Mouse (Mus musculus) neutrophil, adult 5-6 weeks (primary cell): ENCODE results near the gene Pfdn5. TPM values are rescaled to one million over a fixed set of nuclear protein-coding genes. Genes with fewer than 3 reads are reported as not detected.
"Not testable (repeated sequence)": the region's sequence is repeated elsewhere in the genome, so short reads cannot be mapped to it uniquely, and the experiment has no call there.

Source experiments
- ATAC-seq: fragments of 151-379, 151-347 bp; 2 replicates; pipeline ENCODE4 v1.8.0; 2017; ENCODE audit warnings: mild to moderate bottlenecking, moderate TSS enrichment; ENCODE audit not compliant: insufficient number of reproducible peaks, poor library complexity, low FRiP score, severe bottlenecking; ENCODE audit errors: extremely low read depth
- total RNA-seq: library from RNA; stranded (forward); fragments of 200-1000 nt; gene quantifications from 2 replicates; pipeline ENCODE4 v1.2.3, GENCODE M21; 2017

The Pfdn5 gene
- total RNA-seq, 1 experiment from 2014 or later = 562 TPM

- no peak for ATAC-seq
These were observed 1.1 kb upstream of the Pfdn5 start for GRCm38 (mm10) chr15:102324654-102325473.

- ATAC-seq = no peak
These were observed 976 bp downstream of the Pfdn5 start for GRCm38 (mm10) chr15:102326892-102327291.

DNA sequence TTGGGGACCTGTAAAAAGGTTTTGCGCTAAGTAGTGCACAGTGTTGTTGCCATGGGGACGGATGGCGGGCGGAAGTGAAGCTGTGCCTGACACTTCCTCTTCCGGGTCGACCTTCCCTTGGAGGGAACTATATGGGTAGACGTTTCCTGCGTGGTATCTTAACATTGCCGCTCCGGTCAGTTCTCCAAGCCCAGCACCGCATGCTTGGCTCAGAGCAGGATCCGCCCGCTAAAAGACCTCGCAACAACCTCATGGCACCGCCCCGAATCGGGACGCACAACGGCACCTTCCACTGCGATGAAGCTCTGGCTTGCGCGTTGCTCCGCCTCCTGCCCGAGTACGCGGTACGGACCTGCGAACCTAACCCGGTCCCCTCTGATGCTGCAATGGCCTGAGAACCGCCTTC, 5.7 kb downstream of the Pfdn5 start, which contains the start of gene Myg1:
TSS of gene Myg1 (plus strand) at position 100 of the 406 bp plus-strand sequence.
- peak; percentile 92 for ATAC-seq

DNA sequence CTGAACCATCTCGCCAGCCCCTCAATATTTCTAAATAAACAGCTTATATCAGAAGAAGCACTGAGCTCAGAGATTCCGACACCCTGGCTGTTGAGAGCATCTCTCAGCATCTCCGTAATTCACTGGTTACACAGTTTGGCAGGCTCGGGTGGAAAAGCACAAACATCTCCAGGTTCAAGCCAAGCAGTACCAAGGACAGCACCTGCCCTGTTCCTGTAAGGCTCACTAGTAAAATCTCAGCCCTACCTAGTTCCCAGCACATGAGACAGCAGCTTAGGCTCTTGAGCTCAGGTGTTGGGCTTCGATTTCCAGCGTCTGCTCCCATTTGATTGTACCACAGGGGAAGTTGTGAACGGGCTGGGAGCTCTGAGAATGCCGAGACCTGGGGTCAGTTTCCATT, 9.3 kb downstream of the Pfdn5 start:
- ATAC-seq = no peak

DNA sequence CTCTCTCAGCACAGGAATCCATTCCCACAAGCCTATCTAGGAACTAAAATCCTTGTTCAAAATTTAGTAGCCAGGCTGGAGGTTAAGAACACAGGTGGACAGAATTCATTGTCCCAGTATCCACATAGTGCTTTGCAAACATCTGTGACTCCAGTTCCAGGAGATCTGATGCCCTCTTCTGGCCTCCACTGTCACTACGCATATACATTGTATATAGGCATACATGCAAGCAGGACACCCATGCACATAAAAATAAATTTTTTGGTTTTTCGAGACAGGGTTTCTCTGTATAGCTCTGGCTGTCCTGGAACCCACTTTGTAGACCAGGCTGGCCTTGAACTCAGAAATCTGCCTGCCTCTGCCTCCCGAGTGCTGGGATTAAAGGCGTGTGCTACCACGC, 10.0 kb downstream of the Pfdn5 start:
- not testable (repeated sequence) for ATAC-seq

GRCm38 (mm10) chr15:102336946-102337345, 11.0 kb downstream of the Pfdn5 start:
- ATAC-seq = no peak

- ATAC-seq = no peak
These were observed 13.7 kb downstream of the Pfdn5 start for GRCm38 (mm10) chr15:102339612-102340011.

DNA sequence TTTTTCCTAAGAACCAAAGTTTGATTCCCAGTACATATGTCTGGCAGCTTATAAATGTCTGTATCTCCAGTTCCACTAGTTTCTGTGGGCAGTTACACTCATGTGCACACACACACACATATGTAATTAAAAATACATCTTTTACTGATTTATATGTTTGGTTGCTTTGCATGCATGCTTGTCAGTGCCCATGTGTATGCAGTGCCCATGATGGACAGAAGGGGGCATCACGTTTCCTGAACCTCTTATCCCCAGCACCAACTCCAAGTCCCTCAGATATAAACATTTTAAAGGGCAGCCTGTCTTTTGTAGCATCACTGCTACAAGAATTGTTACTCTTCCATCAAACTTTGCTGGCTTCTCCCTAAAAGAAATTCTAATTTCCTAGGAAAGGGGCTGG, 15.7 kb downstream of the Pfdn5 start:
- peak; percentile 66; the same call in 1 of the 2 replicates for ATAC-seq

- ATAC-seq = no peak
These were observed 18.6 kb downstream of the Pfdn5 start for GRCm38 (mm10) chr15:102344490-102344889.

DNA sequence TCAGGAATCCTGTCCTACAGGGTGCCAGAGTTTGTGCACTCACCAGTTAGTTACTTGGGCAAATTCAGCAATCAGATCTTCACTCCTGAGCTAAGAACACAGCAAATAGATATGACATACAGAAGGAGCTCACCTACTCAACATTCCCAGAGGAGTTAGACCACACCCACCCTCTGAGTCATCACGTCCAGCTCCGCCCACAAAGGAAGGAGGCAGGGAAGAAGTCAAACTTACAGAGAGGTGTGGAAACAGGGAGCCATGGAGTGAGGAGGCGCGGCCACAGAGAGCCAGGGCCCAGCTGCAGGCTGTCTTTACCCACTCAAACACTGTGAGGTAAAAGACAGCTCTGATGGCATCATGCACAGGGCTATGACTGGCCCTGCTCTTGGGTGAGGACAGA, 20.5 kb downstream of the Pfdn5 start:
- no peak for ATAC-seq

DNA sequence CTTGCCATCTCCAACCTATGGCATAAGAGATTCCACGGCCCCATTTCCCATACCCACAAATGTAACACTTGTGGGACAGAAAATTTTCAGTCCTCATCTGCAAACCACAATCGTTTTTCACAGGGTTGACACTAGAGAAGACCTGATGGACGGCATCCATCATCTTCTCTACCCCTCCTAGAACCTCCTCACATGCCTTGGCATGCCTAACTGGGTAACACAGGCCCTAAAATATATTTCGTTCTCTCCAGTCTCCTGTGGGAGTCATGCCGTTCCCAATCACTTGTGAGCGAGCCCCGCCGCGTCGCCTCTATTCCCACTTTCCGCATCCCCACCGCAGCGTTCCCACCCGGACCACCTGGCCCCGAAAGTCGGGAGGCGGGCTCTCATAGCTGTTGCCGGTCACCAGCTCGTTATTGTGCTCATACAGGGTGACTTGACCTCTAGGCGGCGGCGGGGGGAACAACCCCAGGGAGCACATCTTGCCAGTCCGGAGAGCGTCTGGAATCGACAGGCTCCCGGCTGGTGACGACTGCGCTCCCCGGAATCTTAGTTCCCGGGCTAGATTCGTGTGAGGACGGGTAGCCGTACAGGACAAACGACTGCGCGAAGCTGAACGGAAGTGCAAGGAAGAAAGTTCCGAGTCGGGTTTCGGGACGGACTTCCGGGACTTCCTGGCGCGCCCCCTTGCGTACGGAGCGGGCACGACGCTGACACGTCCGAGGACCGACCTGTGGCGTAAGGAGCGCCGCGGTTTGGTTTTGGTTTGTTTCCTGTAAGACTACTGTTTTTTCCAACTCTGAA, 24.4 kb downstream of the Pfdn5 start, which contains the start of gene Aaas:
TSS of gene Aaas (minus strand) at position 634 of the 804 bp plus-strand sequence.
- peak; percentile 94 for ATAC-seq

- ATAC-seq = no peak
These were observed 25.0 kb downstream of the Pfdn5 start for GRCm38 (mm10) chr15:102350942-102351291.

DNA sequence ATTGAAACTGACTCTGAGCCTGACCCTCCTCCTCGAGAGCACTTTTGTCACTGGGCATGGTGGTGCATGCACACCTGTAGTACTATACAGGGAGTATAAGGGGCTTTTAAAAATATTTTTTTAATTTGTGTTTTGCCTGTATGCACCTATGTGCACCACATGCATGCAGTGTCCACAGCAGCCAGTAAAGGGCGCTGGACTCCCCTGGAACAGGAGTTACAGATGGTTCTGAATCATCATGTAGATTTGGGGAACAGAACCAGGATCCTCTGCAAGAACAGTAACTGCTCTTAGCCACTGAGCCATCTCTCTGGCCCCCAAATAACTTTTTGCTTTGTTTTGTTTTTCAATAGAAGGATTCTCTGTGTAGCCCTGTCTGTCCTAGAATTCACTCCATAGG, 26.3 kb downstream of the Pfdn5 start:
- no peak for ATAC-seq

DNA sequence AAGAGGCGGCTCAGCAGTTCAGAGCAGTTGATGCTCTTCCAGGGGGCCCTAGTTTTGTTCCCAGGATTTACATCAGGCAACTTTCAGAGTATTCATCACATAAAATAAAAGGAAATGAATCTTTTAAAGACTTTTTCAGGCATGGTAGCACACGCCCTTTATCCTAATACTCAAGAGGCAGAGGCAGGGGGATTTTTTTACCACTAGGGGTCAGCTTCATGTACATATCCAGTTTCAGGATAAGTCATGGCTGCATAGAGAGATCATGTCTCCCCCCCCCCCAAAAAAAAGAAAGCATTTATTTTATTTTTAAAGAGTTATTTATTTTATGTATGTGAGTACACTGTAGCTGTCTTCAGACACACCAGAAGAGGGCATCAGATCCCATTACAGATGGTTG, 28.1 kb downstream of the Pfdn5 start:
- ATAC-seq = no peak

DNA sequence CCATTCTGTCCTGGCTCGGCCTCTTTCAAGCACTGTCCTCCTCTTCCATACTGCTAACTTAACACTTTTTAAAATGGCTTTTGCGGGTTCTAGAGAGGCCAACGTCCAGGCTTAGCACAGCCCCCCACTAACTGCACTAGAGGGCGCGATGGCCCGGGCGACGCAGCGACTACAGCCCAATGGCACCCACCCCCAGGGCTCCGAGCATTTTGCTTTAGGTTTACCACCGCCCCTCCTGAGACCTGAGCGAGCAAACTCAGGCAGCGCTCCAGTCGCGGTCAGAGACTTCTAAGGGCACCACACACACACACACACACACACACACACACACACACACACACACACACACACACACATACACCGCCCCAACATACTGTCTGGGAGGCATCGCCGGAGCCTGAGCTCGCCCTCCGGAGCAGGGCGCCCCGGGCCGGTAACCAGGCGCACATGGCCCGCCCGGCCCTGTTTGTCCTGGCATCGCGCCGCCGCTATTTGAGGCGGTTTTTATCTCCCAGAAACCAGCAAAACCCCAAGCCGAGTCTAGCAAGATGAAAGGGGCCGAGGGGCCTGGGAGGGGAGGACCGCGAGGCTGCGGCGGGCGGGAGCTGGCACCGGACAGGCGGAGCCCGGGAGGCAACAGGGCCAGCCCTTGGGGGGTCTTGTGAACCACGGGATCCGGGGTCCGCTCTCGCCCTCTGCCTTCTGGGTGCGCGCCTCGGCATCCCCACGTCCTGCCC, 29.4 kb downstream of the Pfdn5 start:
- ATAC-seq = no peak

DNA sequence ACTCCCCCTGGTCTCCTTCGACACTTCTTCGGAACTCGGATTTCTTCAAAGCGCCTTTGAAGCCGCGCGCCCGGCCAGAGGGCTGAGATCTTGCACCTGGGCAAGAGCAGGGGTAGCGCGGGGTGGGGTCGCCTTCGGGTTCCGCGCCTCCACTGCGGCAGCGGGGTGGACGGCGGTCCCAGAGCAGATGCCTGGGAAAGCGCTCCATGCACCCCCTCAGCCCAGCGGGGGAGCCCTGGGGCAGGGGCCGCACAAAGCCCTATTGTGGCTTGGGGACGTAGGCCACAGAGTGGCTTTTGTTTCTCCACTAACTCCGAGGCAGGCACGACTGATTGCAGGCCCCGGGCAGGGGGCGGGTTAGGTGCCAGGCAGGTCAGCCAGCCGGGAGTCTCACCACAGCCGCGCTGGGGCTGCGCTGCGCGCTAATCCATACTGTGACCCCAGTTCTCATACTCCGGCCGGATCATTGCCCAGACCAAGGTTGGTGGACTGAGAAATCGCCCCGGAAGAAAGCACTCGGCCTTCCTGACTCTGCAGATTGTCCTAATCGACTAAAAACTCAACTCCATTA, 30.0 kb downstream of the Pfdn5 start:
- ATAC-seq = no peak

DNA sequence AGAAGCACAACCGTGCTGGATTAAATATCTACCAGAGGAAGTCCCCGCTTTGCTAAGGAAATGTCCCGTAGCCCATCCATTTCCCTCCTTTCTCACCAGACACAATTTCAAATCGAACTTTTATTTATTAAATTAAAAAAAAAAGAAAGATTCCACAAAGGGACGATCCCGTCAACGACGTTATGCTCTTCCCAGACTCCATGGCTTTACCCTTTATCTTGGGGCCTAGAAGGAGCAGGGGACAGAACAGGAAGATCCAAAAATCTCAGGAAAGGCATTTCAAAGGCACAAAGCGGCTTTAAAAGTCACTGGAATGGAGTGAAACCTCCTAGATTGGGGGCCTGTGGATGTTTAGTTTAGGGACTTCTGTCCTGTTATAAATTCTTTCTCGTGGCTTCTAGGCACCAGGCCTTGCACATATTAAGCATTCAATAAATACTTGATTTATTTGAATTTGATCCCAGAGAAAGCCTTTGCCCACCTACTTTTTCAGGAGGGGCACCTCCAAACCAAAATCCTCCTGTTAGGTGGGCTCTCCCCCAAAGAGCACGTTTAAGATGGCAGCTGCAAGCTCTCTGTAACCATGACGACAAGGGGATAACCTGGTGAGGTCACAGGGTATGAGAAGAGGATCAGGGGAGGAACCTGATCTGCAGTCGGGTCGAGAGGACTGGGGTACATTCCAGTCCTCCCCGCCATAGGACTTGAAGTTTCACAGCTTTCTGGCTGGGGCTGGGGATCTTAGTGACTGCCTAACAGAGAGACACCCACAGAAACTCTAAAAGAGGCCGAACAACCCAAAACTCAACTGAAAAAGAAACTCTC, 30.8 kb downstream of the Pfdn5 start:
- ATAC-seq = no peak

DNA sequence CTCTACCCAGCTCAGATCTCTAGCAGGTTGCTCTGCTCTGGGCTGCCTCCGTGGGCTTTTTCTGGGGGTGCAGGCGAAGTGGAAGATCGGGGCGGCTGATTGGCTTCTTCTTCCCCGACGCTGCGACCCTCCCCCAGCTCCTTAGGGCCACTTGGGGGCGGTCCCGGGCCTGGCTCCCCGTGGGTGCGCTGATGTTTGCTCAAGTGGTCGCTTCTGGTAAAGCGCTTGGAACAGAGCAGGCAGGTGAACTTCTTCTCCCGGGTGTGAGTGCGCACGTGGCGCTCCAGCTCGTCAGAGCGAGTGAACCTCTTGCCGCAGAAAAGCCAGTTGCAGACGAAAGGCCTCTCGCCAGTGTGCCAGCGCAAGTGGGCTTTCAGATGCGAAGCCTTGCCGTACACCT, 32.2 kb downstream of the Pfdn5 start:
- no peak for ATAC-seq
